Comparison of ENCODE assay signal across 7 mouse cellular contexts in genomic region chr7:144914948-144915750, GRCm38 (mm10). TPM values are rescaled to one million over a fixed set of nuclear protein-coding genes. Genes with fewer than 3 reads are reported as not detected.
DNase-seq lines count a peak whose midpoint lies in the region; ATAC-seq and TF ChIP-seq lines count a peak whose summit lies in the region.

Gene LTO1, plus strand, starts transcription at chr7:144915100.

- peak within 1 kb of the TSS; percentile 90 for H3K4me2 ChIP-seq in intestine, embryonic 15.5 days (replicated peaks)
- H3K4me2 ChIP-seq in midbrain, embryonic 12.5 days (replicated peaks) = peak within 1 kb of the TSS; percentile 83

- no peak for TF ChIP-seq CTCF in small intestine, adult 2 months (IDR thresholded peaks at IDR 0.05; ENCODE audit: extremely low read depth, insufficient read length, insufficient replicate concordance, low read depth, low read length)

- peaks cover 9% of the 10 kb centered on the region; the same call in 1 of the 2 replicates for H3K36me3 ChIP-seq in intestine, embryonic 15.5 days
- peaks cover 26% of the 10 kb centered on the region for H3K36me3 ChIP-seq in midbrain, embryonic 12.5 days
- peaks cover 18% of the 10 kb centered on the region for H3K36me3 ChIP-seq in small intestine, adult 2 months (ENCODE audit: control insufficient read depth, insufficient read depth, low read length)

- WGBS in intestine, embryonic 15.5 days = under 1% methylated on average over 55 of the region's 55 CpGs
- WGBS in midbrain, embryonic 12.5 days = under 1% methylated on average over 55 of the region's 55 CpGs
- WGBS in small intestine, adult 2 months = under 1% methylated on average over 55 of the region's 55 CpGs

- H3K9ac ChIP-seq in intestine, embryonic 15.5 days = peak within 1 kb of the TSS; percentile 79
- peak within 1 kb of the TSS; percentile 75 for H3K9ac ChIP-seq in midbrain, embryonic 12.5 days (replicated peaks)

- TF ChIP-seq POLR2A in small intestine, adult 2 months (IDR thresholded peaks at IDR 0.05; ENCODE audit: low read depth, low read length) = no peak

- H3K4me3 ChIP-seq in intestine, embryonic 15.5 days (replicated peaks) = peak within 1 kb of the TSS; percentile 78
- peak within 1 kb of the TSS; percentile 85 for H3K4me3 ChIP-seq in midbrain, embryonic 12.5 days
- H3K4me3 ChIP-seq in small intestine, adult 2 months (ENCODE audit: low read depth, low read length) = peak within 1 kb of the TSS; percentile 91

- H3K27ac ChIP-seq in intestine, embryonic 15.5 days = peak within 1 kb of the TSS; percentile 67
- H3K27ac ChIP-seq in midbrain, embryonic 12.5 days (replicated peaks) = peak within 1 kb of the TSS; percentile 91
- H3K27ac ChIP-seq in small intestine, adult 2 months (ENCODE audit: insufficient read depth, low read depth, low read length) = peak within 1 kb of the TSS; percentile 60; the same call in 1 of the 2 replicates

- H3K27me3 ChIP-seq in intestine, embryonic 15.5 days (replicated peaks) = no peaks in the 10 kb centered on the region
- no peaks in the 10 kb centered on the region for H3K27me3 ChIP-seq in midbrain, embryonic 12.5 days
- no peaks in the 10 kb centered on the region for H3K27me3 ChIP-seq in small intestine, adult 2 months (ENCODE audit: control insufficient read depth, insufficient read depth, low read length)

- peak; percentile 85 for DNase-seq in adrenal gland, adult 8-10 months
- peak; percentile 94 for DNase-seq in embryo, embryonic 11 days
- DNase-seq in gastrocnemius, postnatal 25 days = peak; percentile 91
- DNase-seq in left cerebral cortex, postnatal 4 days = peak; percentile 93

- intact Hi-C loops in left cerebral cortex, postnatal 4 days (cut with DNase I) = no loop called here

- peaks cover 6% of the 10 kb centered on the region for H3K4me1 ChIP-seq in intestine, embryonic 15.5 days (replicated peaks)
- peaks cover 13% of the 10 kb centered on the region for H3K4me1 ChIP-seq in midbrain, embryonic 12.5 days
- peaks cover 9% of the 10 kb centered on the region for H3K4me1 ChIP-seq in small intestine, adult 2 months (ENCODE audit: control insufficient read depth, insufficient read depth, insufficient read length, low read length)

- no peaks in the 10 kb centered on the region for H3K9me3 ChIP-seq in intestine, embryonic 15.5 days
- H3K9me3 ChIP-seq in midbrain, embryonic 12.5 days = no peaks in the 10 kb centered on the region

- ATAC-seq in intestine, embryonic 15.5 days = peak; percentile 96
- ATAC-seq in midbrain, embryonic 12.5 days (ENCODE audit: low FRiP score, low read depth) = peak; percentile 91

RNA-seq across cellular contexts. Expression of gene LTO1, which starts in this region (rescaled TPM):
- total RNA-seq in adrenal gland, adult 8-10 months (2022) = 10 to 100 TPM; 27.1 to 39.7 (median 31.2) TPM
- 1 to 10 TPM; 7.0 to 8.4 TPM for total RNA-seq in gastrocnemius, postnatal 25 days (2021)
- 24.1 and 25.2 TPM in 2 replicates for polyA plus RNA-seq in intestine, embryonic 15.5 days (2015; fragmentation: Nextera tagmentation; extraction: Ambion mirVana)
- total RNA-seq in left cerebral cortex, postnatal 4 days (2021) = 10 to 100 TPM; 33.5 to 36.0 TPM
- polyA plus RNA-seq in midbrain, embryonic 12.5 days (2016; fragmentation: Nextera tagmentation; extraction: Ambion mirVana) = 33.6 and 36.4 TPM in 2 replicates
- polyA plus RNA-seq in small intestine, adult 2 months (2012; rRNA removed) = 6.4 and 14.1 TPM in 2 replicates

Comparison
In these comparisons a context has a peak if more than half of its experiments do, and no peak if none do; other contexts are left out.
1. Peak in every context shown above with its lines: DNase-seq, ATAC-seq, H3K4me3 ChIP-seq and H3K27ac ChIP-seq.